Mouse (Mus musculus): ENCODE results near the gene Col25a1.

GRCm38 (mm10) chr3:130473970-130474369 is 342.7 kb downstream of the Col25a1 start:
- no peak for TF ChIP-seq CTCF (IDR thresholded peaks at IDR 0.05; ENCODE audit: extremely low read depth, insufficient read length, insufficient replicate concordance, low read depth, low read length)
- no peak for TF ChIP-seq POLR2A (IDR thresholded peaks at IDR 0.05; ENCODE audit: low read depth, low read length)
